Mouse (Mus musculus): ENCODE measurements around the gene Syt7. TPM values are rescaled to one million over a fixed set of nuclear protein-coding genes. Genes with fewer than 3 reads are reported as not detected.

Gene Syt7
- not detected in 3 replicates for total RNA-seq (2017)

- ATAC-seq (replicated peaks; ENCODE audit: insufficient number of reproducible peaks, low FRiP score, low TSS enrichment, poor library complexity, severe bottlenecking): 0 out of 2 replicates have a peak, but pooled peaks have one; percentile 41
Observed at GRCm38 (mm10) chr19:10388615-10389313, at the start of gene Syt7. Gene Syt7, plus strand, starts transcription at chr19:10389090.

- no peak for ATAC-seq (replicated peaks; ENCODE audit: insufficient number of reproducible peaks, low FRiP score, low TSS enrichment, poor library complexity, severe bottlenecking)
Observed at GRCm38 (mm10) chr19:10339271-10339670, 49.6 kb upstream of the Syt7 start.

- ATAC-seq (replicated peaks; ENCODE audit: insufficient number of reproducible peaks, low FRiP score, low TSS enrichment, poor library complexity, severe bottlenecking): no peak
Observed at GRCm38 (mm10) chr19:10340661-10341060, 48.2 kb upstream of the Syt7 start.

- no peak for ATAC-seq (replicated peaks; ENCODE audit: insufficient number of reproducible peaks, low FRiP score, low TSS enrichment, poor library complexity, severe bottlenecking)
Observed at GRCm38 (mm10) chr19:10341152-10341551, 47.7 kb upstream of the Syt7 start.

- no peak for ATAC-seq (replicated peaks; ENCODE audit: insufficient number of reproducible peaks, low FRiP score, low TSS enrichment, poor library complexity, severe bottlenecking)
Observed at GRCm38 (mm10) chr19:10341817-10342439, 47.0 kb upstream of the Syt7 start.

GRCm38 (mm10) chr19:10343866-10344265 lies 45.0 kb upstream of the Syt7 start:
- no peak for ATAC-seq (replicated peaks; ENCODE audit: insufficient number of reproducible peaks, low FRiP score, low TSS enrichment, poor library complexity, severe bottlenecking)

- ATAC-seq (replicated peaks; ENCODE audit: insufficient number of reproducible peaks, low FRiP score, low TSS enrichment, poor library complexity, severe bottlenecking): no peak
Observed at GRCm38 (mm10) chr19:10345696-10346095, 43.2 kb upstream of the Syt7 start.

GRCm38 (mm10) chr19:10347628-10348273 lies 41.1 kb upstream of the Syt7 start:
- no peak for ATAC-seq (replicated peaks; ENCODE audit: insufficient number of reproducible peaks, low FRiP score, low TSS enrichment, poor library complexity, severe bottlenecking)

GRCm38 (mm10) chr19:10352218-10352617 lies 36.7 kb upstream of the Syt7 start:
- ATAC-seq (replicated peaks; ENCODE audit: insufficient number of reproducible peaks, low FRiP score, low TSS enrichment, poor library complexity, severe bottlenecking): no peak

- ATAC-seq (replicated peaks; ENCODE audit: insufficient number of reproducible peaks, low FRiP score, low TSS enrichment, poor library complexity, severe bottlenecking): no peak
Observed at GRCm38 (mm10) chr19:10354830-10355229, 34.1 kb upstream of the Syt7 start.

GRCm38 (mm10) chr19:10356845-10357503 lies 31.9 kb upstream of the Syt7 start:
- ATAC-seq (replicated peaks; ENCODE audit: insufficient number of reproducible peaks, low FRiP score, low TSS enrichment, poor library complexity, severe bottlenecking): no peak

- ATAC-seq (replicated peaks; ENCODE audit: insufficient number of reproducible peaks, low FRiP score, low TSS enrichment, poor library complexity, severe bottlenecking): no peak
Observed at GRCm38 (mm10) chr19:10359105-10359946, 29.6 kb upstream of the Syt7 start.

- no peak for ATAC-seq (replicated peaks; ENCODE audit: insufficient number of reproducible peaks, low FRiP score, low TSS enrichment, poor library complexity, severe bottlenecking)
Observed at GRCm38 (mm10) chr19:10362473-10363129, 26.3 kb upstream of the Syt7 start.

- no peak for ATAC-seq (replicated peaks; ENCODE audit: insufficient number of reproducible peaks, low FRiP score, low TSS enrichment, poor library complexity, severe bottlenecking)
Observed at GRCm38 (mm10) chr19:10363869-10364268, 25.0 kb upstream of the Syt7 start.

- no peak for ATAC-seq (replicated peaks; ENCODE audit: insufficient number of reproducible peaks, low FRiP score, low TSS enrichment, poor library complexity, severe bottlenecking)
Observed at GRCm38 (mm10) chr19:10366116-10366845, 22.6 kb upstream of the Syt7 start.

GRCm38 (mm10) chr19:10367802-10368201 lies 21.1 kb upstream of the Syt7 start:
- no peak for ATAC-seq (replicated peaks; ENCODE audit: insufficient number of reproducible peaks, low FRiP score, low TSS enrichment, poor library complexity, severe bottlenecking)

GRCm38 (mm10) chr19:10369936-10370335 lies 19.0 kb upstream of the Syt7 start:
- no peak for ATAC-seq (replicated peaks; ENCODE audit: insufficient number of reproducible peaks, low FRiP score, low TSS enrichment, poor library complexity, severe bottlenecking)
